Comparison of ENCODE assay signal across 23 mouse cellular contexts in genomic region chr3:18937333-18938122, GRCm38 (mm10).
DNase-seq lines count a peak whose midpoint lies in the region; ATAC-seq and TF ChIP-seq lines count a peak whose summit lies in the region.
"Had no signal": no experiment of that assay in that cellular context is flagged by ENCODE, and none has a peak within 500 bp of the region (broad histone marks: within the 10 kb centered on the region; RNA-seq: fewer than 3 reads in every experiment).

No protein-coding gene starts in this region.

- no peaks in the 10 kb centered on the region for H3K4me1 ChIP-seq in hindbrain, postnatal 0 days (ENCODE audit: insufficient read depth, low read length)
- peaks cover 14% of the 10 kb centered on the region for H3K4me1 ChIP-seq in neural tube, embryonic 13.5 days (replicated peaks)
- no peaks in the 10 kb centered on the region for H3K4me1 ChIP-seq in lung, adult 2 months (ENCODE audit: control insufficient read depth, insufficient read depth, low read length)
- H3K4me1 ChIP-seq: heart, embryonic 10.5 days; limb, embryonic 13.5 days; liver, embryonic 12.5 days had no signal

- H3K36me3 ChIP-seq in hindbrain, postnatal 0 days (ENCODE audit: insufficient read depth, low read length), result no peaks in the 10 kb centered on the region
- H3K36me3 ChIP-seq in neural tube, embryonic 13.5 days, result no peaks in the 10 kb centered on the region
- H3K36me3 ChIP-seq: heart, embryonic 10.5 days; limb, embryonic 13.5 days; liver, embryonic 12.5 days had no signal

- no peak for TF ChIP-seq CTCF in brain, embryonic 14.5 days (IDR thresholded peaks at IDR 0.05; ENCODE audit: borderline replicate concordance, extremely low read depth, insufficient read depth, insufficient read length)
- no peak for TF ChIP-seq CTCF in hindbrain, postnatal 0 days (IDR thresholded peaks at IDR 0.05; ENCODE audit: low read depth)
- no peak for TF ChIP-seq CTCF in lung, adult 2 months (IDR thresholded peaks at IDR 0.05; ENCODE audit: insufficient read depth, low read length)

- no peaks in the 10 kb centered on the region for H3K9me3 ChIP-seq in hindbrain, postnatal 0 days (ENCODE audit: low read length)
- no peaks in the 10 kb centered on the region for H3K9me3 ChIP-seq in neural tube, embryonic 13.5 days
- H3K9me3 ChIP-seq: heart, embryonic 10.5 days; limb, embryonic 13.5 days; liver, embryonic 12.5 days had no signal

- peak; percentile 9 for DNase-seq in R1 (ENCODE audit: low read depth, low spot score)
- peak; percentile 43 for DNase-seq in brain, embryonic 14.5 days (ENCODE audit: low read depth)
- no peak for DNase-seq in hindbrain, postnatal 0 days (ENCODE audit: low spot score)
- no peak for DNase-seq in lung, adult 2 months
- DNase-seq in spleen, postnatal 10 days (ENCODE audit: low spot score in 2 of 2), result no peak
- no peak for DNase-seq in layer of hippocampus, postnatal 25 days (ENCODE audit: extremely low spot score in 1 of 2, low spot score in 1 of 2)
- DNase-seq: adrenal gland, postnatal 10 days; cerebellum, adult 8-10 months; cerebellum, postnatal 36 days; embryo, embryonic 11 days; gastrocnemius, adult 2 months; kidney, postnatal 25 days; lung, adult 18-20 months; retina, postnatal 1 day; thymus, postnatal 25 days had no signal

- no peak overlapping the region for H3K9ac ChIP-seq in hindbrain, postnatal 0 days (replicated peaks; ENCODE audit: low read length)
- H3K9ac ChIP-seq in neural tube, embryonic 13.5 days, result peak overlapping the region; percentile 31; the same call in 1 of the 2 replicates
- H3K9ac ChIP-seq: limb, embryonic 13.5 days; liver, embryonic 12.5 days had no signal

- 74% methylated on average over 20 of the region's 20 CpGs for WGBS in hindbrain, postnatal 0 days
- WGBS in neural tube, embryonic 13.5 days, result 56% methylated on average over 20 of the region's 20 CpGs
- WGBS in lung, adult 2 months, result 74% methylated on average over 20 of the region's 20 CpGs

- peak overlapping the region; percentile 18; the same call in 1 of the 2 replicates for H3K4me2 ChIP-seq in hindbrain, postnatal 0 days (ENCODE audit: low read depth, low read length)
- H3K4me2 ChIP-seq in neural tube, embryonic 13.5 days, result peak overlapping the region; percentile 34
- H3K4me2 ChIP-seq: limb, embryonic 13.5 days; liver, embryonic 12.5 days had no signal

- H3K27ac ChIP-seq in hindbrain, postnatal 0 days, result no peak overlapping the region
- H3K27ac ChIP-seq in neural tube, embryonic 13.5 days (replicated peaks), result no peak overlapping the region; the same call in 1 of the 2 replicates
- H3K27ac ChIP-seq: gastrocnemius, adult 2 months; heart, embryonic 10.5 days; layer of hippocampus, adult 2 months; limb, embryonic 13.5 days; liver, embryonic 12.5 days had no signal

- H3K27me3 ChIP-seq in hindbrain, postnatal 0 days (ENCODE audit: insufficient read depth, low read length), result no peaks in the 10 kb centered on the region
- H3K27me3 ChIP-seq in neural tube, embryonic 13.5 days, result no peaks in the 10 kb centered on the region
- H3K27me3 ChIP-seq: limb, embryonic 13.5 days; liver, embryonic 12.5 days had no signal

- 0 out of 2 replicates have a peak, but pooled peaks have one; percentile 36 for ATAC-seq in hindbrain, postnatal 0 days
- peak; percentile 57; the same call in 1 of the 2 replicates for ATAC-seq in neural tube, embryonic 13.5 days (ENCODE audit: low read depth)
- ATAC-seq: activated CD4-positive, CD25-positive, alpha-beta regulatory T cell, adult 4 months; forebrain, embryonic 14.5 days; intestine, embryonic 16.5 days; liver, embryonic 12.5 days had no signal

- no peak overlapping the region for H3K4me3 ChIP-seq in hindbrain, postnatal 0 days (ENCODE audit: low read length)
- no peak overlapping the region; the same call in 1 of the 2 replicates for H3K4me3 ChIP-seq in neural tube, embryonic 13.5 days
- H3K4me3 ChIP-seq in lung, adult 2 months (replicated peaks; ENCODE audit: extremely low read depth, low read depth, low read length), result no peak overlapping the region
- H3K4me3 ChIP-seq: gastrocnemius, adult 2 months; heart, embryonic 10.5 days; layer of hippocampus, adult 2 months; limb, embryonic 13.5 days; liver, embryonic 12.5 days had no signal

- TF ChIP-seq POLR2A in brain, embryonic 14.5 days (IDR thresholded peaks at IDR 0.05; ENCODE audit: borderline replicate concordance, extremely low read depth, insufficient read depth, insufficient read length, poor library complexity, severe bottlenecking), result no peak
- TF ChIP-seq POLR2A in lung, adult 2 months (IDR thresholded peaks at IDR 0.05; ENCODE audit: borderline replicate concordance, extremely low read depth, low read depth, low read length), result no peak

Comparison
In these comparisons a context has a peak if more than half of its experiments do, and no peak if none do; other contexts are left out.
1. DNase-seq: peak in R1 (single experiment) and brain, embryonic 14.5 days (single experiment); none in hindbrain, postnatal 0 days (single experiment), lung, adult 2 months (single experiment), spleen, postnatal 10 days (0 of 2) and layer of hippocampus, postnatal 25 days (0 of 2).